Mouse (Mus musculus) neural tube, embryonic 15.5 days (tissue): Measurements from ENCODE around the gene Prr14. TPM values are rescaled to one million over a fixed set of nuclear protein-coding genes. Genes with fewer than 3 reads are reported as not detected.

Experiments
- ATAC-seq: fragments of 200-750 bp; cut with Nextera tagmentation; 2 replicates; pipeline ENCODE4 v1.8.0; 2017; ENCODE audit warnings: mild to moderate bottlenecking, moderate TSS enrichment, moderate library complexity; ENCODE audit not compliant: low FRiP score
- H3K27ac ChIP-seq: fragments of 300-500 bp; sonication (generic); replicated peaks from 2 replicates; pipeline ENCODE4 v1.5.1; 2015; ENCODE audit warnings: mild to moderate bottlenecking, inconsistent platforms
- H3K27me3 ChIP-seq: fragments of 300-500 bp; sonication (generic); replicated peaks from 2 replicates; pipeline ENCODE4 v1.6.1; 2015; ENCODE audit warnings: inconsistent platforms
- H3K36me3 ChIP-seq: fragments of 300-500 bp; sonication (generic); 2 replicates; pipeline ENCODE4 v1.6.1; 2015; ENCODE audit warnings: inconsistent platforms
- H3K4me1 ChIP-seq: fragments of 300-500 bp; sonication (generic); 2 replicates; pipeline ENCODE4 v1.6.1; 2015; ENCODE audit warnings: inconsistent platforms
- H3K4me2 ChIP-seq: fragments of 300-500 bp; sonication (generic); 2 replicates; pipeline ENCODE4 v1.6.1; 2015; ENCODE audit warnings: inconsistent platforms, mild to moderate bottlenecking, moderate library complexity
- H3K4me3 ChIP-seq: fragments of 300-500 bp; sonication (generic); replicated peaks from 2 replicates; pipeline ENCODE4 v1.5.1; 2015; ENCODE audit warnings: mild to moderate bottlenecking, inconsistent platforms
- H3K9ac ChIP-seq: fragments of 300-500 bp; sonication (generic); replicated peaks from 2 replicates; pipeline ENCODE4 v1.6.1; 2015; ENCODE audit warnings: mild to moderate bottlenecking, inconsistent platforms
- H3K9me3 ChIP-seq: fragments of 300-500 bp; sonication (generic); replicated peaks from 2 replicates; pipeline ENCODE4 v1.6.1; 2016; ENCODE audit warnings: inconsistent platforms
- WGBS: fragments of 180-500 bp; shearing (Covaris S2); methylation state at CpG from one replicate; pipeline ENCODE4 v1.1.7; 2015; ENCODE audit warnings: mixed read lengths; 5-methylcytosine and 5-hydroxymethylcytosine counted together
- microRNA-seq: library from miRNA; unstranded; fragments of <30 nt; microRNA quantifications from one replicate; pipeline ENCODE4, GENCODE M21; 2017
- polyA plus RNA-seq: library from polyadenylated mRNA; unstranded; fragments of >200 nt; fragmentation: Nextera tagmentation; extraction: Ambion mirVana; gene quantifications from 2 replicates; pipeline ENCODE4 v1.2.1, GENCODE M21; 2015

Gene Prr14
- polyA plus RNA-seq, 1 experiment from 2014 or later, result 35.9 TPM

DNA sequence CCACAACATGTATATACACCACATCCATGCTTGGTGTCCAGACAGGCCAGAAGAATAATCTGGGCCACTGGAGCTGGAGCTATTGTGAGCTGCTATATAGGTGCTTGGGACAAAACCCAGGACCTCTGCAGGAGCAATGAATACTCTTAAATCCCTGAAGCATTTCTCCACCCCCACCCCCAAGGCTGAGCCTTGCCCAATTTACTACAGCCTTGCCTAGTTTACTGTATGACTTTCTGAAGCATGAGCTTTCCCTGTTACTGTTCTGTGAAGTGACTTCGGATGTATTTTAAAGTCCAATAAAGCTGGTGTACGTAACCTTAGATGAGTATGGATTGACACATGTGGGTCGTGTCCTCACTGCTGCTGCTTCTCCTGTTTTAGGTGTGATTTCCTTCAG, 54.4 kb downstream of the Prr14 start:
- peak overlapping the region; percentile 70; the same call in 1 of the 2 replicates for H3K4me3 ChIP-seq
- H3K27me3 ChIP-seq, result no peaks in the 10 kb centered on the region
- H3K4me2 ChIP-seq, result peak overlapping the region; percentile 65
- no peak overlapping the region; the same call in 1 of the 2 replicates for H3K9ac ChIP-seq
- H3K4me1 ChIP-seq, result peaks cover 23% of the 10 kb centered on the region
- H3K36me3 ChIP-seq, result peaks cover 31% of the 10 kb centered on the region
- WGBS, result 87% methylated on average over 3 of the region's 3 CpGs
- peak overlapping the region; percentile 28; the same call in 1 of the 2 replicates for H3K27ac ChIP-seq
- no peaks in the 10 kb centered on the region for H3K9me3 ChIP-seq
- no peak for ATAC-seq

DNA sequence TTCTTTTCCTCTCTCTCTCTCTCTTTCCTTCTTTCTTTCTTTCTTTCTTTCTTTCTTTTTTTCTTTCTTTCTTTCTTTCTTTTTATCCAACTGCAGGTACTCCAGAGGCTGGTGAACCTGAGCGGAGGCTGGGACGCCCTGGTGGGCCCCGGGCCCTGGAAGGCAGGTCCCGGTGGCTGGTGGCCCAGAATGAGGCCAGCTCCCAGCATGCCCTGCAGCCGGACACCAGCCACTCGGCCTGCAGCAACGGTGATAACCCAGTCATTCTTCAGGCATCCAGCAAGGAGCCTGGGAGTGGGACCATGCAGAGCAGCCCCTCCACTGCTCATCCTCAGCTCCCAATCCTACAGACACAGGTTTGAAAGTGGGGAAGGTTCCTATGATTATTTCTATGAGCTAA, 56.4 kb downstream of the Prr14 start:
- Histone ChIP-seq H3K27me3 (no peaks in the 10 kb centered on the region), H3K9ac (no peak overlapping the region), H3K9me3 (no peaks in the 10 kb centered on the region), H3K4me2 (no peak overlapping the region), H3K4me3 (no peak overlapping the region), H3K36me3 (peaks cover 46% of the 10 kb centered on the region), H3K4me1 (peaks cover 23% of the 10 kb centered on the region), H3K27ac (no peak overlapping the region)
- WGBS, result 93% methylated on average over 7 of the region's 7 CpGs
- ATAC-seq, result no peak

DNA sequence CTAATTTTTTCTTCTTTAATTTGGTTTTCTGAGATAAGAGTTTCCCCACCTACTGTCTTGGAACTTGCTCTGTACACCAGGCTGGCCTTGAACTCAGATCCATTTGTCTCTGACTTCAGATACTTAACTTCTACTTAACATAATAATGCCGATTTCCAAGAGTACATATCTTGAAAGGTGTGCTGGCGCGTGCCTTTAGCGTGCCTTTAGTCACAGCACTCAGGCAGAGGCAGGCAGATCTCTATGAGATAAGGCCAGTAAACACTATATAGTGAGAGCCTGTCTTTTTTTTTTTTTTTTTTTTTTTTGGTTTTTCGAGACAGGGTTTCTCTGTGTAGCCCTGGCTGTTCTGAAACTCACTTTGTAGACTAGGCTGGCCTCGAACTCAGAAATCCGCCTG, 56.9 kb downstream of the Prr14 start:
- H3K9me3 ChIP-seq, result no peaks in the 10 kb centered on the region
- WGBS, result 99% methylated on average over 6 of the region's 7 CpGs
- ATAC-seq, result no peak
- no peak overlapping the region for H3K4me3 ChIP-seq
- H3K4me1 ChIP-seq, result peaks cover 19% of the 10 kb centered on the region
- H3K9ac ChIP-seq, result no peak overlapping the region
- no peak overlapping the region for H3K4me2 ChIP-seq
- no peak overlapping the region for H3K27ac ChIP-seq
- H3K36me3 ChIP-seq, result peaks cover 51% of the 10 kb centered on the region
- no peaks in the 10 kb centered on the region for H3K27me3 ChIP-seq

DNA sequence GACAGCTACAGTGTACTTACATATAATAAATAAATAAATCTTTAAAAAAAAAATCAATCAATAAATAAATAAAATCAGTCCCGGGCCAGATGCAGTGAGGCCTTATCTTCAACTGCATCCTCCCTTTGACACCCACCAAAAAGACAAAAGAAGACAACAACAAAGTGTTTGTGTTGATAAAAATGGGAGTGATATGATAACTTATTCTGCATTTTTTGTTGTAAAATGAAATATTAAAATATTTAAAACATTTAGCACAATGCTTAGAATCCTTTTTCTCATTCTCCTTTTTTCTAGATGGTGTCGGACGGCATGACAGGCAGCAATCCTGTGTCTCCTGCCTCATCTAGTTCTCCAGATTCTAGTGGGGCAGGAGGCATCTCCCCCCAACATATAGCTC, 59.9 kb downstream of the Prr14 start, which contains the start of gene Gm42715:
TSS of gene Gm42715 (plus strand) at position 301 of the 400 bp plus-strand sequence.
- peaks cover 80% of the 10 kb centered on the region for H3K36me3 ChIP-seq
- ATAC-seq, result no peak

More for the DNA sequence above, 59.9 kb downstream of the Prr14 start, which contains the start of gene Gm42715:
- Histone ChIP-seq H3K4me2 (no peak within 1 kb of the TSS), H3K9ac (no peak within 1 kb of the TSS), H3K27me3 (no peaks in the 10 kb centered on the region), H3K4me1 (peaks cover 2% of the 10 kb centered on the region; the same call in 1 of the 2 replicates), H3K27ac (no peak within 1 kb of the TSS), H3K4me3 (no peak within 1 kb of the TSS), H3K9me3 (no peaks in the 10 kb centered on the region)
- 98% methylated on average over 3 of the region's 3 CpGs for WGBS

Small RNAs within 50 kb of the gene (microRNA-seq; reads per million reads assigned to microRNA genes)
- gene Gm47278 (not detected), gene Mir7060 (not detected)

Other genes with a start within 250 kb of the Prr14 start
- gene Zfp553, start 226.6 kb upstream of the Prr14 start, polyA plus RNA-seq, result 47.5 and 48.8 TPM in 2 replicates
- 15.8 and 40.6 TPM in 2 replicates for gene Sept1, start 226.5 kb upstream of the Prr14 start, polyA plus RNA-seq
- 72.3 and 83.5 TPM in 2 replicates for gene Zfp771, start 215.3 kb upstream of the Prr14 start, polyA plus RNA-seq
- 128 and 136 TPM in 2 replicates for gene Dctpp1, start 198.9 kb upstream of the Prr14 start, polyA plus RNA-seq
- gene Sephs2, start 185.6 kb upstream of the Prr14 start, polyA plus RNA-seq, result 67.5 and 73.1 TPM in 2 replicates
- gene Itgal, start 163.4 kb upstream of the Prr14 start, polyA plus RNA-seq, result 0.18 and 5.4 TPM in 2 replicates
- 17.4 and 17.8 TPM in 2 replicates for gene Zfp768, start 114.0 kb upstream of the Prr14 start, polyA plus RNA-seq
- gene Zfp747, start 83.6 kb upstream of the Prr14 start, polyA plus RNA-seq, result 8.1 and 8.5 TPM in 2 replicates
- gene 9130019O22Rik, start 72.4 kb upstream of the Prr14 start, polyA plus RNA-seq, result 4.4 and 4.8 TPM in 2 replicates
- 5.0 and 5.2 TPM in 2 replicates for gene E430018J23Rik, start 66.0 kb upstream of the Prr14 start, polyA plus RNA-seq
- 4.2 and 6.3 TPM in 2 replicates for gene Zfp764, start 52.8 kb upstream of the Prr14 start, polyA plus RNA-seq
- gene Zfp688, start 37.5 kb upstream of the Prr14 start, polyA plus RNA-seq, result 29.2 and 30.6 TPM in 2 replicates
- 13.4 TPM in 2 replicates for gene Zfp689, start 10.5 kb upstream of the Prr14 start, polyA plus RNA-seq
- gene Fbrs, start 19.6 kb downstream of the Prr14 start, polyA plus RNA-seq, result 10.7 and 12.2 TPM in 2 replicates
- 46.7 and 48.3 TPM in 2 replicates for gene Srcap, start 52.4 kb downstream of the Prr14 start, polyA plus RNA-seq
- gene Gm42715, start 60.0 kb downstream of the Prr14 start, polyA plus RNA-seq, result 13.3 and 14.7 TPM in 2 replicates
- gene Tmem265, start 101.8 kb downstream of the Prr14 start, polyA plus RNA-seq, result 6.9 and 7.3 TPM in 2 replicates
- 57.4 and 60.6 TPM in 2 replicates for gene Phkg2, start 113.7 kb downstream of the Prr14 start, polyA plus RNA-seq
- 7.1 and 7.4 TPM in 2 replicates for gene Ccdc189, start 129.0 kb downstream of the Prr14 start, polyA plus RNA-seq
- gene Rnf40, start 129.2 kb downstream of the Prr14 start, polyA plus RNA-seq, result 37.9 and 38.5 TPM in 2 replicates
- 14.5 and 15.8 TPM in 2 replicates for gene Zfp629, start 156.2 kb downstream of the Prr14 start, polyA plus RNA-seq
- gene Bcl7c, start 249.3 kb downstream of the Prr14 start, polyA plus RNA-seq, result 49.5 and 62.9 TPM in 2 replicates